15 mouse cellular contexts compared by ENCODE assay signal in the genomic region with DNA sequence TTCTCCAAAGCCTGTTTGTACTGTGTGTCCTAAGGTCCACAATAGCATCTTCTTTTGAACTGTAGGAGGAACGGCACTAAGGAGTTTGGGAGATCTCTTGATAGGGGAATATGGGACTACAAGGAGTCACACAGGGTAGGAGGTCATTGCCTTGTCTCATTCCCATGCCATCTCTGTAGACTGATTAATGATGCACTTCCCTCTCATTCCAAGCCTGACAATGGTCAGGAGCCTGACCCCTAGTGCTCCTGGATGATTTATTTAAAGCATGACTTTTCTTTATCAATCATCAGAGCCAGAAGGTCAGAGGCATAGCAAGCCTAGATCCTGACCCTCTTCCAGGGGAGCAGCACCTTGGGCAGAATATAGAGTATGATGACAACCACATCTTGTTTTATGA. TPM values are rescaled to one million over a fixed set of nuclear protein-coding genes. Genes with fewer than 3 reads are reported as not detected.
"Had no signal": no experiment of that assay in that cellular context is flagged by ENCODE, and none has a peak within 500 bp of the region (broad histone marks: within the 10 kb centered on the region; RNA-seq: fewer than 3 reads in every experiment).

No protein-coding gene starts in this region.

- ATAC-seq: inflammation-experienced regulatory T-cells, adult 6 months; intestine, postnatal 0 days; midbrain, embryonic 13.5 days had no signal

- H3K4me2 ChIP-seq: limb, embryonic 13.5 days; midbrain, embryonic 13.5 days had no signal

- H3K36me3 ChIP-seq: limb, embryonic 13.5 days; midbrain, embryonic 13.5 days had no signal

- H3K27me3 ChIP-seq: limb, embryonic 13.5 days; midbrain, embryonic 13.5 days had no signal

- H3K9me3 ChIP-seq: limb, embryonic 13.5 days; midbrain, embryonic 13.5 days had no signal

- H3K4me1 ChIP-seq: limb, embryonic 13.5 days; midbrain, embryonic 13.5 days had no signal

- H3K9ac ChIP-seq: limb, embryonic 13.5 days; liver, embryonic 14.5 days; midbrain, embryonic 13.5 days had no signal

- H3K4me3 ChIP-seq: limb, embryonic 13.5 days; midbrain, embryonic 13.5 days had no signal

- H3K27ac ChIP-seq: limb, embryonic 13.5 days; liver, embryonic 14.5 days; midbrain, embryonic 13.5 days had no signal

- DNase-seq: left cerebral cortex, postnatal 4 days; lung, adult 2 months; lung, postnatal 10 days; right cerebral cortex, postnatal 25 days; thymus, postnatal 4 days had no signal

RNA-seq across cellular contexts. Expression of gene Gng11, which starts 18.9 kb away (rescaled TPM):
- polyA plus RNA-seq: inflammation-experienced regulatory T-cells, adult 6 months had no signal

RNA-seq across cellular contexts. Expression of gene Gngt1, which starts 29.1 kb away (rescaled TPM):
- polyA plus RNA-seq: inflammation-experienced regulatory T-cells, adult 6 months; intestine, postnatal 0 days; large intestine, adult 2 months; limb, embryonic 13.5 days; liver, adult 2 months; lung, adult 2 months; midbrain, embryonic 13.5 days; midbrain, postnatal 0 days; neural tube, embryonic 14.5 days; small intestine, adult 2 months had no signal

RNA-seq across cellular contexts. Expression of gene Tfpi2, which starts 33.9 kb away (rescaled TPM):
- polyA plus RNA-seq: inflammation-experienced regulatory T-cells, adult 6 months had no signal
